Mouse (Mus musculus) megakaryocyte, embryonic 14.5 days (primary cell): ENCODE measurements around the gene Lbr.

Experiments used
- FLI1 ChIP-seq: IDR thresholded peaks from 2 replicates; pipeline ENCODE4 v1.6.1; 2012; ENCODE audit warnings: low read length, inconsistent platforms, mixed read lengths
- GATA1 ChIP-seq: IDR thresholded peaks from 3 replicates; pipeline ENCODE4 v1.6.1; 2012; ENCODE audit warnings: mixed read lengths, low read length, inconsistent platforms, borderline replicate concordance

- TF ChIP-seq GATA1, result no peak
- no peak for TF ChIP-seq FLI1
Measured at GRCm38 (mm10) chr1:181888801-181889200, 46.0 kb upstream of the Lbr start.
